Mouse (Mus musculus) small intestine, adult 2 months (tissue): Measurements from ENCODE around the gene Hoxb8. TPM values are rescaled to one million over a fixed set of nuclear protein-coding genes. Genes with fewer than 3 reads are reported as not detected.

Experiments used
- H3K27ac ChIP-seq: fragments of 200-500 bp; 2 replicates; pipeline ENCODE4 v1.5.1; 2012; ENCODE audit warnings: low read depth, low read length, control low read depth, inconsistent platforms; ENCODE audit not compliant: insufficient read depth
- H3K27me3 ChIP-seq: fragments of 200-500 bp; 2 replicates; pipeline ENCODE4 v1.6.1; 2012; ENCODE audit warnings: mild to moderate bottlenecking, moderate library complexity, low read length, inconsistent platforms; ENCODE audit not compliant: control insufficient read depth, insufficient read depth
- H3K36me3 ChIP-seq: fragments of 200-500 bp; 2 replicates; pipeline ENCODE4 v1.6.1; 2012; ENCODE audit warnings: mild to moderate bottlenecking, low read length, control low read depth, inconsistent platforms; ENCODE audit not compliant: control insufficient read depth, insufficient read depth
- H3K4me1 ChIP-seq: fragments of 200-500 bp; 2 replicates; pipeline ENCODE4 v1.6.1; 2012; ENCODE audit warnings: low read length, inconsistent platforms, mixed read lengths; ENCODE audit not compliant: control insufficient read depth, insufficient read depth, insufficient read length
- H3K4me3 ChIP-seq: fragments of 200-500 bp; 2 replicates; pipeline ENCODE4 v1.5.1; 2012; ENCODE audit warnings: low read depth, mild to moderate bottlenecking, control low read depth, inconsistent platforms, low read length, moderate library complexity
- CTCF ChIP-seq: fragments of 200-500 bp; IDR thresholded peaks from 2 replicates; pipeline ENCODE4 v1.5.1; 2012; ENCODE audit warnings: low read depth, mild to moderate bottlenecking, control low read depth, inconsistent platforms, low read length, moderate library complexity, mixed read lengths; ENCODE audit not compliant: insufficient replicate concordance, insufficient read length; ENCODE audit errors: extremely low read depth
- POLR2A ChIP-seq: fragments of 200-500 bp; IDR thresholded peaks from 2 replicates; pipeline ENCODE4 v1.6.1; 2012; ENCODE audit warnings: low read depth, mild to moderate bottlenecking, control low read depth, inconsistent platforms, low read length, moderate library complexity
- WGBS: fragments of 180-500 bp; shearing (Covaris S2); methylation state at CpG from one replicate; pipeline ENCODE4 v1.1.7; 2018; 5-methylcytosine and 5-hydroxymethylcytosine counted together
- polyA plus RNA-seq: library from polyadenylated mRNA; depleted of rRNA; stranded (reverse); fragments of >200 nt; gene quantifications from 2 replicates; pipeline ENCODE4 v1.2.3, GENCODE M21; 2012

Gene Hoxb8
- polyA plus RNA-seq, 1 experiment, result 5.3 TPM

DNA sequence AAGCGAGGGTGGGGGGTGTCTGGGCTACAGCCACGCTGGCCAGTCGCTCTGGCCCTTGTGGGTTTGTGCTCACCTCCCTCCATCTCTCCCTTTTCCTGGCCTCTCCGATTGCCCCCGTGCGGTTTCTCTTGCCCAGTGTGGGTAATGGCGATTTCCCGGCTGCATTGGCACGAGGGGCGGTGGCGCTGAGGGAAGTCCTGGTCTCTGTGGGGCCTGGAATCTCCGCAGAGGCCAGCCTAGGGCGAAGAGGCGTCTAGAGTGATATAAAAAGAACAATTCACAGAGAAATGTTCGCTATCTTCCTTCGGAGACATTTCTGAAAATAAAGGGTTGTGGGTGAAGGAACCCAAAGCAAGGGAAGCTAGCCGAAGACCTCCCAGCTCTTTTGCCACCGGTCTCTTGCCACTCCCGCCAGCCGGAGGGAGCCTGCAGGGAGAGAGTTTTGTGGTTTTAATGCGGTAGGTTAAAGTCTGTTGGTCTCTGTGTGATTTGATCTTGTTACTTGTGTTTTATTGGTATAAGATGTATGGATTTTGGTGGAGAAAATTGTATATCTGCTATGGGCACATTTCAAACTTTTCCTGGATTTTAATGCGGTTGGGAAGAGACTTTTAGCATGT lies 11.7 kb downstream of the Hoxb8 start:
- WGBS, result 8% methylated on average over 22 of the region's 22 CpGs
- TF ChIP-seq POLR2A (no peak), CTCF (0 out of 2 replicates have a peak, but pooled peaks have one; percentile 6)

DNA sequence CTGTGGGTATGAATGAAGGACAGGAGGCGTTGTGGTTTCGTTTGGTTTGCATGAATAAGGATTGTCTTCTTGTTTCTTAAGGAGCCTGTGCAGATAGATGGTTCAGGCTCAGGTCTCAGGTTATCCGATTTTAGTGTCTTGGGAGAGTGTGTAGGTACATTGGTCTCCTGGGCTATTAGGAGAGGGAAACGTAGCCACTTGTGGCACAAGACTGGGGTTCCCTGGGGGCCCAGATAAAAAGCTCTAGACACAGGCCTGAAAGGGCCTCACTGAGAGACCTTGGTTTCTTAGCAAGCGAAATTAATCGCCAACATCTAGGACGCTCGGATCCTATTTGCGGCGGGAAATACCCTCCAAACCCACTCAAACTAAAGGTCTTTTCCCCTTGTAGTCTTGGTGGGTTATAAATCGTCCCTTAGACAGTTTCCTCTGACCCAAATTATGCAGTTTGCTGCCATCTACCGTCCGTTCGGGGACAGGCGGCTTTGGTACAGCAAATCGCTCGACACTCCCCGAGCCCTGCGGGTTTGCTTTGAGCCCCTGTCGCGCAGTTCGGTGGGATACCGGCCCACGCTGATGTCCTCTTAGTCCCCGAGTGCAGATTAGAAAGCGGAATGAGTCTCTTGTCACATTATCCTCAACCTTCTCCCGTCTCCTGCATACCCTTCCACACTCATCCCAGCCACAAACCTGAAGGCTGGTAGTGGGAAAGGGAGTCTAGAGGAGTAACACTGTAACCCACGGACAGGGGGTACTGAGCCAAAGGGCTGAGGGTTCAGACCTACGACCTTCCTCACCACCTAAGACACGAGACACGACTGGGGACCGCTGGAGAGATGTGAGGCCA lies 12.8 kb downstream of the Hoxb8 start:
- Histone ChIP-seq H3K4me1 (peaks cover 5% of the 10 kb centered on the region; the same call in 1 of the 2 replicates), H3K4me3 (peak overlapping the region; percentile 50), H3K27ac (no peak overlapping the region), H3K36me3 (no peaks in the 10 kb centered on the region), H3K27me3 (peaks cover 65% of the 10 kb centered on the region)
- TF ChIP-seq CTCF, result peak; percentile 67; the same call in 1 of the 2 replicates
- no peak for TF ChIP-seq POLR2A
- 2% methylated on average over 32 of the region's 32 CpGs for WGBS

More for the DNA sequence above, 11.7 kb downstream of the Hoxb8 start:
- Histone ChIP-seq H3K27ac (peak overlapping the region; percentile 25; the same call in 1 of the 2 replicates), H3K36me3 (no peaks in the 10 kb centered on the region), H3K27me3 (peaks cover 61% of the 10 kb centered on the region), H3K4me1 (peaks cover 3% of the 10 kb centered on the region; the same call in 1 of the 2 replicates), H3K4me3 (peak overlapping the region; percentile 66)

DNA sequence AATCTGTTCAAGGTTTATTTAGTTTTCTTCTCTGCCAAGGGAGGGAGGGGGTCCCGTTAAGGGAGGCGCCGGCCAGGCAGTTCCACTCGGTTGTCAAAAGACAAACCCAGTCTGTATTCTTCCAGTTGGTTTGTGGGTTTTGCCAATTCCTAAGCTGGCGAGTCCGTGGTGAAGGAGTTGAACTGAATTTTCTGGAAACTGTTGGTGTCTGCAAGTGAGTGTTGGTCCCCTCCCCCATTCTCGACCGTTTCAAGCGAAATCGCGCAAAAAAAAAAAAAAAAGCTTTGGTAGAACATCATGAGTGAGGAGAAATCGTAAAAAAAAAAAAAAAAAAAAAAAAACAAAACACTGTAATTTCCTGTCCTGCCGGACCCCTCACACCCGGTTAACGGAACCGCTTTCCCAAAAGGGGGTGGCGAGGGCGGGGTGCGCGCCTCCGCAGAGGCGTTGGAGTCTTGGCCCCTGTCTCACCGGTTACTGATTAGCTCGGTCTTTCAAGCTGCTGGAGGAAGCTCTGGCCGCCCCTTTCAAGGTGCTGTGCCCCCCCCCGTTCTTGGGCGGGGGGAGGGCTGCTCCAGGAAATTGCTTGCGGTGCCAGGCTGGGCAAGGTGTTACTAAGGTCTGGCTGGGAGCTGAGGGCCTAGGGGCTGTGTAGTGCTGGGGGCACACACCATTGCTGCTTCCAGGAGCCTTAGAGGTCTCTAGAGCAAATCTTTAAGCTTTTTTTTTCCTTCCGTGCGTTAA lies 13.6 kb downstream of the Hoxb8 start:
- no peaks in the 10 kb centered on the region for H3K36me3 ChIP-seq
- H3K27ac ChIP-seq, result no peak overlapping the region
- peaks cover 73% of the 10 kb centered on the region for H3K27me3 ChIP-seq
- TF ChIP-seq POLR2A (no peak), CTCF (no peak)
- 2% methylated on average over 30 of the region's 30 CpGs for WGBS
- H3K4me3 ChIP-seq, result peak overlapping the region; percentile 50
- peaks cover 5% of the 10 kb centered on the region; the same call in 1 of the 2 replicates for H3K4me1 ChIP-seq

DNA sequence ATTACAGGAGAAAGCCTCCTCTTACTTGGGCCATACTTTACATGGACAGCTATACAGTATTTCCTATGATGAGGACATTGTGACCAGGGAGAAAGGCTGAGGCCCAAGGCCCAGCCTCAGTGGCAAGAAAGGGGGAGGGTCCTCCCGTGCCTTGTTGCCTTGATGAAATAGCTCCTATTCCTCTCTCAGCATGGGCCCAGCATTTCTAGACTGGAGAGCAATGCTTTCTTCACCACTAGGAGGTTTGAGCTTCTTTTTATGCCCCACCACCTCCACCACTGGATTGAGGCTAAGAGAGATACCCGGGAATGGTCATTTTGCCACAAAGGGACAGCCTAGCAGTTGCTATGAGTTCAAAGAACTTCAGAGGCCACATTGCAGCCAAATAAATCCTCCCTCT lies 15.3 kb downstream of the Hoxb8 start:
- H3K36me3 ChIP-seq, result no peaks in the 10 kb centered on the region
- WGBS, result 53% methylated on average over 2 of the region's 2 CpGs
- no peak for TF ChIP-seq CTCF
- TF ChIP-seq POLR2A, result no peak
- H3K27me3 ChIP-seq, result peaks cover 78% of the 10 kb centered on the region
- H3K4me1 ChIP-seq, result peaks cover 7% of the 10 kb centered on the region; the same call in 1 of the 2 replicates
- no peak overlapping the region for H3K4me3 ChIP-seq
- H3K27ac ChIP-seq, result no peak overlapping the region

DNA sequence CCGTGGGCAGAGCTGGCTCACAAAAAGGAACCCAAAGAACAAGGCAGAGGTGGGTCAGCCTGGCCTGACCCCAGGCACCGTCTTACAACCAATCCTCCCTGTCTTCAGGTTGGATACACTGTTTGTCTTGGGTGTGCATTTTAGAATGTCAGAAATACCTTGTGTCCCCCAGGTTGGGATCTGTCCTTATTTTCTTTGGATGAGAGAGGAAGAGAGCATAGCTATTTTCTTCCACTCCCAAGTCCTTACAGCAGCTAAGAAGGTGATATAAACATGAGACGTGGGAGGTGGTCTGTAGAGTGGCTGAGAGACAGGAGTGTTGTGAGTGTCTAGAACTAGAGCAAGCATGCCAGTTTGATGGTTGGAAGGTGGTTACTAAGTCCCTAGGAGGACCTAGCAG lies 15.7 kb downstream of the Hoxb8 start:
- no peaks in the 10 kb centered on the region for H3K36me3 ChIP-seq
- H3K4me1 ChIP-seq, result peaks cover 7% of the 10 kb centered on the region; the same call in 1 of the 2 replicates
- 46% methylated on average over 3 of the region's 3 CpGs for WGBS
- H3K27me3 ChIP-seq, result peaks cover 77% of the 10 kb centered on the region
- no peak overlapping the region for H3K27ac ChIP-seq
- TF ChIP-seq CTCF (no peak), POLR2A (no peak)
- no peak overlapping the region for H3K4me3 ChIP-seq

DNA sequence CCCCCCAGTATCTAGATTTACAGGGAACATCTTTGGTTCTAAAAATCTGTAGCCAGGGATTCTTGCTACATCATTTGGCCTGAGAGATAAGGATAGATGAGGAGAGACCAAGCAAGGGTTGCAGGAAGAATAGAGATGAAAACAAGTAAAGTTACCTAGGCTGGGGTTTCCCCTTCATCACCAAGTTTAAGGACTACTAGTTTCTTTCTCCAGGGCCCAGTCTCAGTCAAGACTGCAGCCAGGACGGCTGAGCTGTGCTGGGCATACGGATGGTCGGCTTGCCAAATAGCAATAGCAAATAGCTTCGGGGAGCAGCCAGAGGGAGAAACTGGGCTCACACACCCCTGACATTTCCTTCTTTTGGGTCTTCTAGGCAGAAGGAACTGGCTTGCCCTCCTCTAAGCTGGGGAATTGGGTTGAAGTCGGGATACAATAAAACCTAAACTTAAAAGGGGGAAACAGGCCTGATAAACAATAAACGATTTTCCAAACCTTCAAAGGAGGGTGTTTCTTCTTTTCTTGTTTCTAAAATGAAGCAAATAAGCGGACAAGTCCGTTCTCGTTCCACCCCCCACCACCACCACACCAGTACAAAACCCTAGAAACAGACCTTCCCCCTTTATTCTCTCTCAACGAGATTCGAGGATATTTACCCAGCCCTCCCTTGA lies 16.4 kb downstream of the Hoxb8 start:
- Histone ChIP-seq H3K4me3 (no peak overlapping the region), H3K4me1 (peaks cover 7% of the 10 kb centered on the region; the same call in 1 of the 2 replicates), H3K36me3 (no peaks in the 10 kb centered on the region), H3K27ac (no peak overlapping the region), H3K27me3 (peaks cover 78% of the 10 kb centered on the region)
- WGBS, result 40% methylated on average over 11 of the region's 11 CpGs
- no peak for TF ChIP-seq CTCF
- no peak for TF ChIP-seq POLR2A
